Mouse (Mus musculus) forebrain, embryonic 11.5 days (tissue): Measurements from ENCODE around the gene Mtch1. TPM values are rescaled to one million over a fixed set of nuclear protein-coding genes. Genes with fewer than 3 reads are reported as not detected.

Source experiments
- ATAC-seq: fragments of 200-750 bp; cut with Nextera tagmentation; replicated peaks from 2 replicates; pipeline ENCODE4 v1.8.0; 2017; ENCODE audit warnings: moderate TSS enrichment; ENCODE audit not compliant: low FRiP score
- DNase-seq: peaks from one replicate; pipeline ENCODE4 v3.0.0-alpha.2; 2017; ENCODE audit warnings: low spot score
- H3K27ac ChIP-seq: fragments of 300-500 bp; sonication (generic); 2 replicates; pipeline ENCODE4 v1.5.1; 2014; ENCODE audit warnings: low read depth, low read length
- H3K27me3 ChIP-seq: fragments of 300-500 bp; sonication (generic); 2 replicates; pipeline ENCODE4 v1.6.1; 2014; ENCODE audit warnings: mild to moderate bottlenecking, low read length, mixed read lengths; ENCODE audit not compliant: control insufficient read depth, insufficient read depth
- H3K36me3 ChIP-seq: fragments of 300-500 bp; sonication (generic); 2 replicates; pipeline ENCODE4 v1.6.1; 2014; ENCODE audit warnings: mild to moderate bottlenecking, low read length, moderate library complexity, mixed read lengths; ENCODE audit not compliant: control insufficient read depth, insufficient read depth
- H3K4me1 ChIP-seq: fragments of 300-500 bp; sonication (generic); replicated peaks from 2 replicates; pipeline ENCODE4 v1.6.1; 2014; ENCODE audit warnings: low read length, mixed read lengths; ENCODE audit not compliant: control insufficient read depth, insufficient read depth
- H3K4me2 ChIP-seq: fragments of 300-500 bp; sonication (generic); 2 replicates; pipeline ENCODE4 v1.6.1; 2014; ENCODE audit warnings: low read depth, mild to moderate bottlenecking, low read length, moderate library complexity, mixed read lengths; ENCODE audit not compliant: severe bottlenecking
- H3K4me3 ChIP-seq: fragments of 300-500 bp; sonication (generic); 2 replicates; pipeline ENCODE4 v1.5.1; 2014; ENCODE audit warnings: low read depth, low read length
- H3K9ac ChIP-seq: fragments of 300-500 bp; sonication (generic); 2 replicates; pipeline ENCODE4 v1.6.1; 2014; ENCODE audit warnings: low read length
- H3K9me3 ChIP-seq: fragments of 300-500 bp; sonication (generic); 2 replicates; pipeline ENCODE4 v1.6.1; 2016; ENCODE audit warnings: low read length, mixed read lengths; ENCODE audit not compliant: control insufficient read depth
- WGBS: fragments of 180-500 bp; shearing (Covaris S2); extraction: QIAGEN DNeasy Blood & Tissue Kit; methylation state at CpG from one replicate; pipeline ENCODE4 v1.1.7; 2014; 5-methylcytosine and 5-hydroxymethylcytosine counted together
- polyA plus RNA-seq: library from polyadenylated mRNA; unstranded; fragments of >200 nt; fragmentation: Nextera tagmentation; extraction: Ambion mirVana; gene quantifications from 2 replicates; pipeline ENCODE4 v1.2.1, GENCODE M21; 2014

The Mtch1 gene
- polyA plus RNA-seq, 1 experiment from 2014 or later = 332 TPM

- no peak for ATAC-seq
- Histone ChIP-seq H3K27ac (no peak overlapping the region), H3K4me1 (no peaks in the 10 kb centered on the region), H3K9me3 (no peaks in the 10 kb centered on the region; the same call in 1 of the 2 replicates), H3K4me3 (no peak overlapping the region), H3K4me2 (no peak overlapping the region), H3K27me3 (no peaks in the 10 kb centered on the region), H3K9ac (no peak overlapping the region), H3K36me3 (no peaks in the 10 kb centered on the region)
- WGBS = 88% methylated on average over 2 of the region's 2 CpGs
- no peak for DNase-seq
These were observed 35.7 kb downstream of the Mtch1 start for GRCm38 (mm10) chr17:29312082-29312481.

- H3K4me2 ChIP-seq = no peak overlapping the region
- no peaks in the 10 kb centered on the region for H3K36me3 ChIP-seq
- no peak for ATAC-seq
- H3K27me3 ChIP-seq = no peaks in the 10 kb centered on the region
- 89% methylated on average over 8 of the region's 8 CpGs for WGBS
- no peak overlapping the region for H3K27ac ChIP-seq
- H3K4me3 ChIP-seq = no peak overlapping the region
- no peak overlapping the region for H3K9ac ChIP-seq
- no peaks in the 10 kb centered on the region; the same call in 1 of the 2 replicates for H3K9me3 ChIP-seq
- DNase-seq = no peak
- no peaks in the 10 kb centered on the region for H3K4me1 ChIP-seq
These were observed 36.1 kb downstream of the Mtch1 start for GRCm38 (mm10) chr17:29311602-29312001.

- Histone ChIP-seq H3K9ac (no peak overlapping the region), H3K36me3 (no peaks in the 10 kb centered on the region), H3K4me2 (no peak overlapping the region), H3K27me3 (no peaks in the 10 kb centered on the region), H3K9me3 (no peaks in the 10 kb centered on the region; the same call in 1 of the 2 replicates), H3K27ac (no peak overlapping the region), H3K4me1 (peaks cover 4% of the 10 kb centered on the region; the same call in 1 of the 2 replicates), H3K4me3 (no peak overlapping the region)
- ATAC-seq (no peak), DNase-seq (no peak)
- WGBS = 88% methylated on average over 21 of the region's 21 CpGs
These were observed 37.6 kb downstream of the Mtch1 start for GRCm38 (mm10) chr17:29310056-29310623.

- Histone ChIP-seq H3K9me3 (no peaks in the 10 kb centered on the region), H3K9ac (no peak overlapping the region), H3K27me3 (no peaks in the 10 kb centered on the region), H3K27ac (no peak overlapping the region), H3K4me3 (no peak overlapping the region), H3K4me2 (no peak overlapping the region), H3K36me3 (no peaks in the 10 kb centered on the region; the same call in 1 of the 2 replicates), H3K4me1 (peaks cover 4% of the 10 kb centered on the region; the same call in 1 of the 2 replicates)
- no peak for DNase-seq
- WGBS = 68% methylated on average over 7 of the region's 7 CpGs
- no peak for ATAC-seq
These were observed 41.9 kb downstream of the Mtch1 start for GRCm38 (mm10) chr17:29305871-29306270.

GRCm38 (mm10) chr17:29305058-29305806 lies 42.5 kb downstream of the Mtch1 start:
- no peak overlapping the region for H3K4me2 ChIP-seq
- H3K36me3 ChIP-seq = peaks cover 1% of the 10 kb centered on the region
- WGBS = 31% methylated on average over 15 of the region's 15 CpGs
- DNase-seq (peak; percentile 60), ATAC-seq (no peak)
- no peak overlapping the region for H3K9ac ChIP-seq
- H3K9me3 ChIP-seq = no peaks in the 10 kb centered on the region
- H3K4me1 ChIP-seq = peaks cover 4% of the 10 kb centered on the region; the same call in 1 of the 2 replicates
- H3K27ac ChIP-seq = no peak overlapping the region
- H3K4me3 ChIP-seq = no peak overlapping the region
- H3K27me3 ChIP-seq = no peaks in the 10 kb centered on the region

- no peaks in the 10 kb centered on the region for H3K27me3 ChIP-seq
- H3K4me2 ChIP-seq = no peak overlapping the region
- DNase-seq = no peak
- H3K9ac ChIP-seq = no peak overlapping the region
- no peak overlapping the region for H3K4me3 ChIP-seq
- no peaks in the 10 kb centered on the region for H3K9me3 ChIP-seq
- H3K36me3 ChIP-seq = peaks cover 6% of the 10 kb centered on the region
- no peak overlapping the region for H3K27ac ChIP-seq
- no peak for ATAC-seq
- peaks cover 4% of the 10 kb centered on the region; the same call in 1 of the 2 replicates for H3K4me1 ChIP-seq
- 67% methylated on average over 13 of the region's 13 CpGs for WGBS
These were observed 43.2 kb downstream of the Mtch1 start for GRCm38 (mm10) chr17:29304376-29305057.

- Histone ChIP-seq H3K27ac (no peak overlapping the region), H3K4me1 (peaks cover 4% of the 10 kb centered on the region; the same call in 1 of the 2 replicates), H3K4me2 (no peak overlapping the region), H3K36me3 (peaks cover 6% of the 10 kb centered on the region), H3K9me3 (no peaks in the 10 kb centered on the region), H3K27me3 (no peaks in the 10 kb centered on the region), H3K4me3 (no peak overlapping the region), H3K9ac (no peak overlapping the region)
- 70% methylated on average over 3 of the region's 3 CpGs for WGBS
- DNase-seq = no peak
- no peak for ATAC-seq
These were observed 43.9 kb downstream of the Mtch1 start for GRCm38 (mm10) chr17:29303856-29304255.

GRCm38 (mm10) chr17:29303087-29303486 lies 44.6 kb downstream of the Mtch1 start:
- Histone ChIP-seq H3K36me3 (peaks cover 6% of the 10 kb centered on the region), H3K27me3 (no peaks in the 10 kb centered on the region), H3K9me3 (no peaks in the 10 kb centered on the region), H3K27ac (no peak overlapping the region), H3K4me1 (peaks cover 4% of the 10 kb centered on the region; the same call in 1 of the 2 replicates), H3K9ac (no peak overlapping the region), H3K4me2 (no peak overlapping the region), H3K4me3 (no peak overlapping the region)
- ATAC-seq = no peak
- no peak for DNase-seq
- 46% methylated on average over 3 of the region's 3 CpGs for WGBS
